ENCODE assay signal across 9 mouse cellular contexts in genomic region chr4:122898313-122898712, GRCm38 (mm10). TPM values are rescaled to one million over a fixed set of nuclear protein-coding genes. Genes with fewer than 3 reads are reported as not detected.
DNase-seq lines count a peak whose midpoint lies in the region; ATAC-seq lines count a peak whose summit lies in the region.
"Had no signal": no experiment of that assay in that cellular context is flagged by ENCODE, and none has a peak within 500 bp of the region (broad histone marks: within the 10 kb centered on the region; RNA-seq: fewer than 3 reads in every experiment).

No protein-coding gene starts in this region.

- peak; percentile 43 for DNase-seq in kidney, adult 11 months
- peak; percentile 86 for DNase-seq in embryonic facial prominence, embryonic 14.5 days (ENCODE audit: low spot score)
- DNase-seq in induced T-regulatory cell, adult 2 months (ENCODE audit: low read depth) = peak; percentile 91
- DNase-seq in limb, embryonic 11.5 days (ENCODE audit: low spot score) = peak; percentile 70
- DNase-seq in naive thymus-derived CD4-positive, alpha-beta T cell, adult 2 months (ENCODE audit: low read depth) = peak; percentile 89
- DNase-seq in thymus, postnatal 4 days = peak; percentile 85

- H3K9ac ChIP-seq in kidney, embryonic 16.5 days (replicated peaks; ENCODE audit: low read length) = no peak overlapping the region
- H3K9ac ChIP-seq in embryonic facial prominence, embryonic 14.5 days (ENCODE audit: low read depth, low read length) = no peak overlapping the region
- H3K9ac ChIP-seq in limb, embryonic 11.5 days (ENCODE audit: low read length) = no peak overlapping the region
- H3K9ac ChIP-seq: midbrain, embryonic 12.5 days had no signal

- H3K9me3 ChIP-seq in kidney, embryonic 16.5 days (ENCODE audit: low read length) = no peaks in the 10 kb centered on the region
- no peaks in the 10 kb centered on the region for H3K9me3 ChIP-seq in embryonic facial prominence, embryonic 14.5 days (ENCODE audit: control insufficient read depth, low read length)
- no peaks in the 10 kb centered on the region for H3K9me3 ChIP-seq in limb, embryonic 11.5 days (ENCODE audit: control insufficient read depth, low read length)
- H3K9me3 ChIP-seq: midbrain, embryonic 12.5 days had no signal

- ATAC-seq in kidney, embryonic 16.5 days (ENCODE audit: low FRiP score, low TSS enrichment) = no peak
- ATAC-seq in activated CD4-positive, CD25-positive, alpha-beta regulatory T cell, adult 4 months = peak; percentile 100
- no peak for ATAC-seq in embryonic facial prominence, embryonic 14.5 days (ENCODE audit: low read depth)
- ATAC-seq in limb, embryonic 11.5 days (ENCODE audit: insufficient number of reproducible peaks, low FRiP score, low TSS enrichment, low read depth) = no peak

- H3K4me2 ChIP-seq in kidney, embryonic 16.5 days (replicated peaks; ENCODE audit: low read depth, low read length) = no peak overlapping the region
- H3K4me2 ChIP-seq in embryonic facial prominence, embryonic 14.5 days (ENCODE audit: low read depth, low read length) = no peak overlapping the region
- H3K4me2 ChIP-seq in limb, embryonic 11.5 days (ENCODE audit: low read depth, severe bottlenecking) = no peak overlapping the region
- H3K4me2 ChIP-seq: midbrain, embryonic 12.5 days had no signal

- H3K36me3 ChIP-seq in kidney, embryonic 16.5 days (ENCODE audit: insufficient read depth, low read length) = no peaks in the 10 kb centered on the region
- no peaks in the 10 kb centered on the region for H3K36me3 ChIP-seq in embryonic facial prominence, embryonic 14.5 days (ENCODE audit: control insufficient read depth, insufficient read depth, low read length)
- no peaks in the 10 kb centered on the region for H3K36me3 ChIP-seq in limb, embryonic 11.5 days (ENCODE audit: control insufficient read depth, insufficient read depth, low read length)
- H3K36me3 ChIP-seq: midbrain, embryonic 12.5 days had no signal

- whole genome bisulfite sequencing in kidney, embryonic 16.5 days = 15% methylated on average over 5 of the region's 5 CpGs
- WGBS in embryonic facial prominence, embryonic 14.5 days = 13% methylated on average over 5 of the region's 5 CpGs
- WGBS in limb, embryonic 11.5 days = 18% methylated on average over 5 of the region's 5 CpGs

- no peak overlapping the region for H3K27ac ChIP-seq in kidney, embryonic 16.5 days (ENCODE audit: low read length)
- no peak overlapping the region for H3K27ac ChIP-seq in embryonic facial prominence, embryonic 14.5 days (replicated peaks; ENCODE audit: low read depth, low read length)
- H3K27ac ChIP-seq in limb, embryonic 11.5 days (replicated peaks; ENCODE audit: low read depth, low read length) = no peak overlapping the region
- H3K27ac ChIP-seq: midbrain, embryonic 12.5 days had no signal

- H3K4me3 ChIP-seq in kidney, embryonic 16.5 days (ENCODE audit: low read length) = no peak overlapping the region
- H3K4me3 ChIP-seq in embryonic facial prominence, embryonic 14.5 days (ENCODE audit: low read depth, low read length) = no peak overlapping the region
- no peak overlapping the region for H3K4me3 ChIP-seq in limb, embryonic 11.5 days (ENCODE audit: low read depth, low read length)
- H3K4me3 ChIP-seq: midbrain, embryonic 12.5 days had no signal

- H3K27me3 ChIP-seq in kidney, embryonic 16.5 days (ENCODE audit: insufficient read depth, low read length) = no peaks in the 10 kb centered on the region
- H3K27me3 ChIP-seq in embryonic facial prominence, embryonic 14.5 days (replicated peaks; ENCODE audit: control insufficient read depth, insufficient read depth, low read length) = no peaks in the 10 kb centered on the region
- no peaks in the 10 kb centered on the region for H3K27me3 ChIP-seq in limb, embryonic 11.5 days (ENCODE audit: control insufficient read depth, insufficient read depth, low read length)
- H3K27me3 ChIP-seq: midbrain, embryonic 12.5 days had no signal

- no peaks in the 10 kb centered on the region for H3K4me1 ChIP-seq in kidney, embryonic 16.5 days (ENCODE audit: insufficient read depth, low read length)
- no peaks in the 10 kb centered on the region for H3K4me1 ChIP-seq in embryonic facial prominence, embryonic 14.5 days (ENCODE audit: control insufficient read depth, insufficient read depth, low read length)
- H3K4me1 ChIP-seq in limb, embryonic 11.5 days (ENCODE audit: control insufficient read depth, insufficient read depth, low read length) = no peaks in the 10 kb centered on the region
- H3K4me1 ChIP-seq: midbrain, embryonic 12.5 days had no signal

RNA-seq across cellular contexts. Expression of gene Cap1, which starts 12.5 kb away (rescaled TPM):
- polyA plus RNA-seq in kidney, embryonic 16.5 days (2015; fragmentation: Nextera tagmentation; extraction: Ambion mirVana) = 79.7 and 90.2 TPM in 2 replicates
- polyA plus RNA-seq in activated CD4-positive, CD25-positive, alpha-beta regulatory T cell, adult 4 months (2017; shearing (Covaris generic)) = 100 to 1,000 TPM; 373 to 385 TPM
- 70.2 and 74.6 TPM in 2 replicates for polyA plus RNA-seq in embryonic facial prominence, embryonic 14.5 days (2014; fragmentation: Nextera tagmentation; extraction: Ambion mirVana)
- polyA plus RNA-seq in limb, embryonic 11.5 days (2014; fragmentation: Nextera tagmentation; extraction: Ambion mirVana) = 59.0 and 64.6 TPM in 2 replicates
